Mouse (Mus musculus) urinary bladder, postnatal 25 days (tissue): ENCODE measurements around the gene Shisa5.

ENCODE experiments used
- DNase-seq: peaks from one replicate; pipeline ENCODE4 v3.0.0; 2022; ENCODE audit warnings: low spot score

Shisa5 gene

DNA sequence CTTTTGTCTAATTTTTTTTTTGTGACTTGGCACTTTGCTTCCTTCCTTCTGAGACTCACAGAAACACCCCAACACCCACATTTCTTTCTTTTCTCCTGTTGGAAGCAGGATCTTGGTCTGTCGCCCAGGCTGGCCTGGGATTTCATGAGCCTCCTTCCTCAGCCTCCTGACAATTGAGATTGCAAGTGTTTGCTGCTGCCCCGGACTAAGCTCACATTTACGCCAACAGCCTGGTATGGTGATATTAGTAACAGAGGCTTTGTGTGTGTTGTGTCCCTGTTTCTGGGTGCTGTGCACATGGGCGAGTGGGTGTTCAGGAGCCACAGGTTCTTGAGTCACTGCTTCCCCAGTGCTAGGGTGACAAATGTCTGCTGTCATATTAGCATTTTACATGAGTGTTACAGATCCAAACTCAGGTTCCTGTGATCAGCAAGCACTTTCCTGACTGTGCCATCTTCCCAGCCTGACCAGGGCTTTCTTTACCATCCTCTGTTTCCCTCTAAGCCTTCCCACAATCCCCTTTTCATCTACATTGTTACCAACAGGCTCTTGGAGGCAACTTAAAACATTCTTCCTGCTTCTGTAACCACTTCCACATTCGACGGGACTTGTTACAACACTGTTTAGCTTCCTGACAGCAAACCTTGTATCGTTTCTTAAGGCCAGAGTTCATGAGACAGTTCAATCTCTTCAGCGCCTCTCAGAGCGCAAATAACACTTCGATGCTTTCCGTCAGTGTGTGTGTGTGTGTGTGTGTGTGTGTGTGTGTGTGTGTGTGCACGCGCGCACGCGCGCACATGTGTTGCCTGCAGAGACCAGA lies 15.3 kb upstream of the Shisa5 start:
- peak; percentile 2 for DNase-seq

DNA sequence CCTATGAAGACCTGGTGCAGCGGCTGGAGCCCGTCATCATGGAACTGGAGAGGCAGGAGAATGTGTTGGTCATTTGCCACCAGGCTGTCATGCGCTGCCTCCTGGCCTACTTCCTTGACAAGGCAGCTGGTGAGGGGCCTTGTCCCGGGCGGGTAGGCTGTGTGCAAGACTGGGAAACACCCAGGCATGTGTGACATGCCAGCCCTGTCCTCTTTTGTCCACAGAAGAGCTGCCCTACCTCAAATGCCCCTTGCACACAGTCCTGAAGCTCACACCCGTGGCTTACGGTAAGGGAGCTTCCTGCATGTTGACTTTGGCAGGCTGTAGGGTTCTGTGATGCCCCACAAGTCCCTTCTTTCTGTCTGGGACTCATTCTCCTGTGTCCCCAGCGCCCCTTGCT lies 10.8 kb upstream of the Shisa5 start:
- no peak for DNase-seq

DNA sequence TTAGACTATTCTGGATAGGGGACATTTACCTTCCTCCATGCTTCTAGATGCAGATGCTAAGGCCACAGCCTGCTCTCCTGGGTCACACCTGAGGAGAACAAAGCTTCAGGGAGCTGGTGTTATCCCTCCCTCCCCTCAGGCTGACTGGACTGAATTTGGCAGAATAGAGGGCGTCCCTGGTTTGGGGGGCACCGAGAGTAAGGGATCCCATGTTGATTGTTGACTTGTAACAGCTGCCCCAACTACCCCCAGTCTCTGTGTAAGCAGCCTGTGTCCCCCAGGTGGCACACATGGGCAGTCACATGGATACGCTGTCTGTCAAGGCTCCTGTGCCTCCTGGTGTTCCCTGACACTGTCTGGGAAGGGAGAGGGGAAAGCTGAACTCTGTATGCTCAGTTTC lies 9.9 kb upstream of the Shisa5 start:
- no peak for DNase-seq

DNA sequence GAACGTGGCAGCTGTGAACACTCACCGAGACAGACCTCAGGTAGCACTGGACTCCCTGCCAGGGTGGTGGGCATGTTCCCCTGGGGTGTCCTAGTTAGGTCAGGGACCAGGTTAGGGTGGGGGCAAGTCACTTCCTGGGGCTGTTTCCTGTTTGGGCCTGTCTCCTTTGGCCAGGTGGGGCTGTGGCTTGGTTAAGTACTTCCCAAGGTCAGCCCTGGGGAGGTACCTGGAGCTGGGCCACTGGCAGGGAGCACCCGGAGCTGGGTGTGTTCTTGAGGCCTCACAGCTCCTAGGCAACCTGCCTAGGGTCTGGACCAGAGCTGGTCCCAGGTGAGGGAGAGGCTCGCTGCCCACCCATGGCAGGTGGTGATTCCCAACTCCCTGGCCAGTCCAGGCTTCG lies 9.4 kb upstream of the Shisa5 start:
- DNase-seq = no peak

DNA sequence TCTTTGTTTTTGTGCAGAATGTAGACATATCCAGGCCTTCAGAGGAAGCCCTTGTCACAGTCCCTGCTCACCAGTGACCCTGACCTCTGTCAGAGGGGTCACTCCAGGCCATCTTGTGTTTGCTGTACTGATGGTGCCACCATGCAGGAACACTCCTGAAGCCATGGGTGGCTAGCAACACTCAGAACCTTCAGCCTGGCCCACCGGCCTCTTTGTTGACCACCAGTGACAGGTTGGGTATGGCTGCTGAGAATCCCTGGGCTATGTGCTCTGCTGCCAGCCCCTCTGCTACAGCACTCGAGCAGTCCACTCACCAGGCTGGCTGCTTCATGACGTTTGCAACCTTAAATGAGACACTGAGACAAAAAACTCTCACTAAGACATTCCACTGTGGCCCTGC lies 8.1 kb upstream of the Shisa5 start:
- no peak for DNase-seq

DNA sequence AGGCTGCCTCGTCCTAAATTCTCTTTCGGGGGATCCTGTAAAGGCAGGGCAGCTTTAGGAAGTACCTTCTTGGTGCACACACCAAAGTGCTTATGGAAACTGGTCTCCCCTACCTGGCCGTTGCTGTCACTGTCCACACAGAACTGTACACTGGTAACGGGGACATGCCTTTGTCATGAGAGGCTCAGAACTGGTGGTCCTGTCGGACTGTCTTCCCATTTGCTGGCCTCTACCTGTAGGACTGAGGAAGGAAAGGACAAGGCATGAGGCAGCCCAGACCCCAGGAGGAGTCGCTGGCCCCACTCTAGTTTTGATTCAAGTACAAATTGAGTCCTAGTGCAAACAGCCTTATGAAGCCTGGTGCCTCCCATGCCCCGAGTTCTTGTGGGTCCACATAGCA lies 7.4 kb upstream of the Shisa5 start:
- no peak for DNase-seq

DNA sequence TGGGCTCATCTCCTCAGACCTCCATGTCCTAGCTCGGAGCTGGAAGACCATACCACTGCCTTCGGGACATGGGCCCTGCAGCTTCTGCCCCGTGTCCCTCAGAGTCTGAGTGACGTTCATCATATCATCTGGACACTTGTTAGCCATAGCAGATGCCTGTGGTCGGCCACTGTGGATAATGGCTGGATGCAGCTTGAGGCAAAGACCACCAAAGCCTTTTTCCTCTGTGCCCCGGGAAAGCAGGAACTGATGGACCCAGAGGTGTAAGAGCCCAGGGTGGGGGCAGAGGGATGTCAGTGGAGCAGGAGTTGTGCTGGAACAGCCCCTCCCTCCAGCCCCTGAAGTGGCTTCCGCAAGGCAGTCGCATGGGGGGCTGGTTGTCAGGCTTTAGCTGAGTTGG lies 6.7 kb upstream of the Shisa5 start:
- DNase-seq = no peak

DNA sequence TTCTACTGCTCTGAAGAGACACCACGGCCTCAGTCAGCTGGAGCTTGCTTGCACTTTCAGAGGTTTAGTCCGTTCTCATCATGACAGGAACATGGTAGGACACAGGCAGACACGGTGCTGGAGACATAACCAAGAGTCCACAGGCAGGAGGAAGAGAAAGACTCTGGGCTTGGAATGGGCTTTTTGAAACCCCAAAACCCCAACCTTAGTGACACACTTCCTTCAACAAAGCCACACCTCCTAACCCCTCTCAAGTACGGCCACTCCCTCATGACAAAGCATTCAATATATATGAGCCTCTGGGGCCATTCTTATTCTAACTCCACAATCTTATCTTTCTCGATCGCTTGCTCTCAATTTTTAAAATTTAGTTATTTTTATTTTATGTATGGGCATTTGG lies 5.9 kb upstream of the Shisa5 start:
- DNase-seq = no peak

DNA sequence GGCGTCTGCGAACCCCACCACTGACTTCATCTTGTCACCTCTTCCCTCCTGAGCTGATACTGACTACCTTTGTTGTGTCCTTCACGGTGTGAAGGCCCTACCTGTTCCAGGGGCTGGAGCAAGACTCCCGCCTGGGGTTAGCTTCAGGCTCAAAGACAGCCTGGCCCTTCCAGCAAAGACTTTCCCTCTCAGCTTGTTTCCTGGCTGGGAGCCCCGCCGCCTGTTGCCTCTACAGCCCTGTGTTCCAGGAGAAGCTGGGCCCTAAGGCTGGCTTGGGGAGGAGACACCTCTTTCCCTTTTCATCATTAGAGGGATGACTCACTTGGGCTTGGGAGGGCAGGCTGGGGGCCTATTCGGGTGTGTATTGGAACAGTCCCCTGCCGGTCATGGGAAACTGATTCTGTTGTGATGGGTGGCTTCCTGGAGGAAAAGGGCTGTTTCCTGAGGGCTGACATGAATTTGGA lies 568 bp downstream of the Shisa5 start:
- peak; percentile 51 for DNase-seq

DNA sequence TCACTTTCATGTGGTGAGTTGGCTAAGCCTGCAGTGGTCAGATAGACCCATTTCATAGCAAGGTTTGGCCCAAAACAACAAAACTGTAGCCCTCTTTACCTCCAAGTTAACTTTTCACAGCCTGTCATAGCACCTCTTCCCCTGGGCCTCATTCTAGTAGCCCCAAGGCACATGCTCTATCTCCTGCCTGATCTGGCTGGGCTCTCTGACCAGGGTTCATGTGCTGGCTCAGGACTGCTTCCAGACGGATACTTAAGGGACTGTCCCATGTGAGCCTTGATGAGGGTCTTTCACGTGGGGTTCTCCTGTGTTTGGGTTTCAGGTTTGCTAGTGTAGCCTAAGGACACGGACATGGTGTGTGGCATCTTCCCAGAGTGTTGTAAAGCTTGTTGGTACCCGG lies 1.3 kb downstream of the Shisa5 start:
- no peak for DNase-seq

DNA sequence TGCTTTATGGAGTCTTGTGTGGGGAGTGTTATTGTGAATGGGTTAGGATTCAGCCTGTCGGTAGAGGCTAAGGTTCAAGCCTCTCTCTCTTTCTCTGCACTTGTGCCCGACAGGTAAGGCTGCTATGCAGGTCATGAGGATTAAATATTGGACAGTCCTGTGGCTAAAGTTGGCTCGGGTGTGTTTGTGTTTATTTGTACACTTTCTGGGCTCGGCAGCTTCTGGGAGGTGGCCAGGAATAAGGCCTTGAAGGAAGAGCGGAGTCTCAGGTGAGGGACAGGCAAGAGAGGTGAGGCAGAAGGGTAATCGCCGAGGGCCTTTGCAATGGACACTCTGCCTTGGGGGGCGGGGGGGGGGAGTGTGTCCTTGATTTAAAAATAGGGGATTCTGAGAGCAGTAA lies 1.9 kb downstream of the Shisa5 start:
- DNase-seq = no peak

DNA sequence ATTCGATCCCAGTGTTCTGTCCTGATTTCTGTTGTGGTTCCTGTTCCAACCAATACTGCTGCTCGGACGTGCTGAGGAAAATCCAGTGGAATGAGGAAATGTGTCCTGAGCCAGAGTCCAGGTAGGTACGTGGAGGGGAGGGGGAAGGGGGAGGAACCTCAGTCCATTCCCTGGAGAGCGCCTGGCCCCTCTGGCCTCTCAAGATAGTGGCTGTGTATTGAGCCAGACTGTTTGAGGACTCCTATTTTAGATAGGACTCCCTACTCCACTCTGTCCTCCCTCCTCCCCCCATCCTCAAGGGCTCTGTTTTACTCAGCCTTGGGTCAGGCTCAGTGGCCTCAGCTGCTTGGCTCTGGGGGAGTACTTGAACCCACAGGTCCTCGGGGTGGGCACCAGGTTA lies 2.5 kb downstream of the Shisa5 start:
- DNase-seq = no peak

DNA sequence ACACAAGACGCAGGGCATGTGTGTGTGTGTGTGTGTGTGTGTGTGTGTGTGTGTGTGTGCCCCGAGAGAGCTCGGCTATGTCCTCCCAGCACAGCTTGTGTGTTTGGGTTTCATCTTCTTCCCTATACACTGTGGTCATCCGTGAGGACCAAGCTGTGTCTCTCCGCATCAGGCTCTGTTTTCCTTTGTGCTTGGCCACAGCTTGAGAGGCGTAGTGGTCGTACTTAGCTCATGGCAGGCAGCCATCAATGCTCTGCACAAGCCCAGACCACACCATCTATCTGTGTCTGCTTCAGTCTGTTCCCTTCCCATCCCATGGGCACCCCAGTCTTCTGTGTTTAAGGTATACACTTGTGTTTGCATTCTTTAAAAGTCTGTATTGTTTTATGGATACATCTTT lies 3.0 kb downstream of the Shisa5 start:
- no peak for DNase-seq

DNA sequence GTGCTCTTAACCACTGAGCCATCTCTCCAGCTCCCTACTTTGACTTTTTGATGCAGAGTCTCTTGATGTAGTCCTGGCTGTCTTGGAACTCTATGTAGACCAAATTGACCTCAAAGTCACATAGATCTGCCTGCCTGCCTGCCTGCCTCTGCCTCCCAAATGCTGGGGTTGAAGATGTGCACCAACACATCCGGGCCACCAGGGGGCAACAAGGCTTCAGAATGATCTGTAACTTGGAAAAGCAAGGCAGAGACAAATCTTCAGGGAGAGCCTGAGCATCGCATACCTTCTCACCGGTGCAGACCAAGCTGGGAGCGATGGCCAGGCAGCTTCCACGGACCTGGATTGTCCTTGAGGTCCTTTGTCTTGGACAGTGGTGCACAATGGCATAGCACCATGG lies 7.9 kb downstream of the Shisa5 start:
- peak; percentile 47 for DNase-seq

DNA sequence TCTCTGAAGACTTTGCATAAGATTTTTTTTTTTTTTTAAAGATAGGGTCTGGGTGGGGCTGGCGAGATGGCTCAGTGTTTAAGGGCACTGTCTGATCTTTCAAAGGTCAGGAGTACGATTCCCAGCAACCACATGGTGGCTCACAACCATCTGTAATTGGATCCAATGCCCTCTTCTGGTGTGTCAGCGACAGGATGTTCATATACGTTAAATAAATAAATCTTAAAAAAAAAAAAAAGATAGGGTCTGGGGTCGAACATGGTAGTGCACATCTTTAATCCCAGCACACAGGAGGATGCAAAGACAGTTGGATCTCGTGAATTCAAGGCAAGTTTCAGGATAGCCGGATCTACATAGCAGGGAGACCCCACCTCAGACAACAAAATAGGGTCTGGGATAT lies 11.0 kb downstream of the Shisa5 start:
- DNase-seq = no peak

DNA sequence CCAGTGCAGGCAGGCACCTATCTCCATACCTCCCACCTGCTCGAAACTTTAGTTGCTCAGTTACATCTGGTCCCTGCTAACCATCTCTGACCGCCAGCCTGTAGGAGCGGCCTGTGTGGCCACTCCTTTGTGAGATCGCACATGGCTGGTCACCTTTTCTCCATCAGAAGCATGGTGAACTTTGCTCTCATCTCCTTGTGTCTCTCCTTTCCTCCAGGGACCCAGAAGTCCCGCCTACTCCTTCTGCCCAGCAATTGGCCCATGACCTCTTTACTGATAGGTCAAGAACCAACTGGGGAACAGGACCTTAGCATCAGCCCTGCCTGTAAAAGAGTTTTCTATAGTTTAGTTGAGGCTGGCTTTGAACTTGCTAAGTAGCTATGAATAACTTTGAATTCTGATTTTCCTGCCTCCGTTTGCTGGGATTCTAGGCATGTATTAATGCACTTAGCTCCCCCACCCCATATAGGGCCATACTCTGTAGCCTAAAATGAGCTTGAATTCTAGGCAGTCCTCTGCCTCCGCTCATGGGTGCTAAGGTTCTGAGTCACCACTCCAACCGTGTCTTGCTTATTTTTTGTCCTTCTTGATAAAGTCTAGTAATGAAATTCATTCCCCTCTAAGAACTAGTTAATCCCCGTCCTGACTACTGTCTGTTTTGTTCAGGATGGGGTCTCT lies 11.8 kb downstream of the Shisa5 start:
- no peak for DNase-seq

DNA sequence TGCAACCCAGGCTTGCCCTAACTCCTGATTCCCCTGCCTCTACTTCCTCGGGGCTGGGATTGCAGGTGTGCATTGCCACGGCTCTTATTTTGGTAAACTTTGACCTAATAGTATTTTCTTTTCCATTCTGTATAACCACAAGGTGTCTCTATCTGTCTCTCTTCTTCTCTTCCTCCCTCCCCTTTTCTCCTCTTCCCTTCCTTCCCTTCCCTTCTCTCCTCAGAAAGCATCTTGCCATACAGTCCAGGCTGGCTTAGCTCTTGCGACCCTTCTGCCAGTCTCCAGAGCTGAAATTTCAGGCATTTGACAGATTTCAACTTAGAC lies 12.3 kb downstream of the Shisa5 start:
- no peak for DNase-seq

DNA sequence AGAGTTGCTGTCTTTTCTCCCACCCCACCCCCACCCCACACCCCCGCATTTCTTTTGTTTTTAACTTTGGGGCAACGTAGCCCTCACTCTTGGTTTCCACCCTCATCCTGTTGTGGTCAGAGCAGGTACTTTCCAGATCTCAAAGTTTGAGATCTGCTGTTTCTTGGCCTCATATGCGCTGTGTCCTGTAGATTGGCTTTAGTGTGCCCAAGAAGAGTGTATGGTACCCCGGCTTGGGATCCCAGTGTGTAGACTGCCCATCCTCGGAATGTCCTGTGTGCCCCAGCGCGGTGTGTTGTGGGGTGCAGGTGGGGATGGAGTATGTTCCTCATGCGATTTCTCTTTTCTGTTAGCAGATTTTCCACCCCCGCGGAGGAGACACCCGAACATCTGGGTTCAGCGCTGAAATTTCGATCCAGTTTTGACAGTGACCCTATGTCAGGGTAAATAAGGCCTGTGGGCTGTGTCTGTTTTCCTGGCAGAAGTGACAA lies 12.7 kb downstream of the Shisa5 start:
- no peak for DNase-seq

DNA sequence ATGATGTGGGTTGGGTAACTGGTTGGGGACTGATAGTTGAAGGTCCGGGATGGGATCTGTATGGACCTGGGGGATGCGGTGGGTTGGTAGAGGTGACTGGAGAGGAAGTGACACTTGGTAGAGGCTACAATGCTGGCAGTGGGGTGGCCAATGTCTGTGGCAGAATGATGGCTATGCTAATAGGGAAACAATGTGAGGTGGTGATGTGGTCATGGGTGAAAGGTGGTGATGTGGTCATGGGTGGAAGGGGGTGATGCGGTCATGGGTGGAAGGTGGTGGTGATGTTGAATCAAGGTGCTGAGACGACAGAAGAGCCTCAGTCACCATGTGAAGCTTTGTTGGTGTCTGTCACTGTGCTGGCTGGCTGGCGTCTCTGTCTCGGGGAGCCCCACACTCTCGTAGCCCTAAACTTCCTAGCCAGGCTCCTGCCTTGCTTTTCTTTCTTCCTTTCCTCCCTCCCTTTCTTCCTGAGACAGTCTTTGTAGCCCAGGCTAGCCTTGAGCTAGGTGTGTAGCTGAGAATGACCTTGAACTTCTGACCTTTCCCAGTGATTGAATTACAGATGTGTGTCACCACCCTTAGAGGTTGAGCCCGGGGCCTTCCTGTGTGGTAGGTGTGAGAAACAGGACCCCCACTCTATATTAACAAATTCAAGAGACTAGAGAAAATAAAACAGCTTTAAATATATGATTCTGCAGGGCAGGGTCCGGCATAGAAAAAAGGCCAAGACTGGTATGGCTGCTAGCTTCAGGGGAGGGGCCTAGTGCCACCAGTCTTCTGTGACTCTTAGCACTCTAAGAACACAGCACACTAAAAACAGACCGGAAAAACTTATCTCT lies 13.5 kb downstream of the Shisa5 start:
- DNase-seq = no peak

DNA sequence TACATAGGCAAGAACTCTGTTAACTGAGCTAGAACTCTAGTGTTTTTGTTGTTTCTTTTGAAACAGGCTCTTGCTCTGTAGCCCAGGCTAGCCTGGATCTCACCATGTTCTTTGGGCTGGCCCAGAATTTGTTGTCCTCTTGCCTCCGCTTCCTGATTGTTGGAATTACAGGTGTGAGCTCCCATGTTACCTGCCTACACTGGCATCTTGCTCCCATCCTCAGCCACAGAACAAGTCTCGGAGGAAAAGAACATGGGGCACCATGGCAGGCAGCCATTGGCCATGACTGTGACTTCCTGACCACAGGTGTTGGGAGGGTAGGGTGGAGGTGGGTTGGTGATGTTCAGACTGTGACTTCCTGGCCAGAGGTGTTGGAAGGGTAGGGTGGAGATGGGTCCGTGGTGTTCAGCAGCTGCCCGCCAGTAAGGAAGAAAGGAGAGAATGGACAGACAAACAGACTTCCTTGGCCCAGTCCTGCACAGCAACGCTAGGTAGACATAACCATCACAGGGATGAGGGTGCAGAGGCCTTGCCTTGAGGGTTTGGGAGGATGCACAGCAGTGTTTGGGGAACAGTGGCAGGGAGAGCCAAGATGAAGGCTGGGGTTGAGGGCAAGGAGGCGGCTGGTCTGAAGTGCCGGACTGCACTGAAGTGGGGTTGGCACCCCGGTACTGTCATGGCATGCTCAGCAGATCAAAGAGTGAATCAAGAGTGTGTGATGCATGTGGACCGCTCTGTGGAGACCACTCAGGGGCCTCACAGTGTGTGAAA lies 14.3 kb downstream of the Shisa5 start:
- no peak for DNase-seq

DNA sequence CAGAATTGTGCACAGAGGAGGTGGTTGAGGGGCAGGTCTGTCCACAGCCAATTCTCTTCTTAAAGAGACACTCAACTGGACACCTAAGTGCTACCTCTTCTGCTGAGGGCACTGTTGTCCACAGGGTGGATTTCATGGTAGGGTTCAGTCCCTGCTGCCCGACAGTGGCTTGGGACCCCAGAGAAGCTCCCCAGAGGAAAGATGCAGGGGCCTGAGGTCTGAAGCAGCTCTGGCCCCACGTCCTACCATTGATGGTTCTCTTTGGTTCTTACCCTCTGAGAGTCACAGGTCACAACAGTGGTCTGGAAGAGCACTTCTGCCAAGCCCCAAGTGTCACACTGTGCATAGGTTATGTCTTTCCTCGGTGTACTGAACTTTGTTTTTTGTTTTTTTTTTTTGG lies 15.0 kb downstream of the Shisa5 start:
- DNase-seq = no peak

DNA sequence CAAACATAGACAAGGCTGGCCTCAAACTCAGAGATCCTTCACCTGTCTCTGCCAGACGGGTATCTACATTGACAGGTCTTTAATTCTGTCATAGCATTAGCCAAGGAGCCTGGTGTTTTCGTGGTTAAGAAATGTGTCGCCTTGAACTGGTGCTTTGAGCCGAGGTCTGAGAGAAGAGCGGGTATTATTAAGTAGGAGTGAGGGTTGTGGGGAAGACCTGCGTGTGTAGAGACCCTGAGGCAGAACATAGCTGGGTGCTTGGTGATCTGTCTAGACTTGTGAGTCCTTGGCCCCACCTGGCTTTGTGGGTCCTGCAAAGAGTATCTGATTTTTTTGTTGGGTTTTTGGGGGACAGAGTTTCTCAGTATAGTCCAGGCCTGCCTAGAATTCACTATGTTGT lies 15.5 kb downstream of the Shisa5 start:
- DNase-seq = no peak
